Mouse (Mus musculus): ENCODE results near the gene Gtpbp3. TPM values are rescaled to one million over a fixed set of nuclear protein-coding genes. Genes with fewer than 3 reads are reported as not detected.
A peak's percentile ranks its signal among the peaks of the same experiment; 100 is the strongest.

Gene Gtpbp3
- polyA plus RNA-seq, 1 experiment from 2014 or later = 18.3 TPM

DNA sequence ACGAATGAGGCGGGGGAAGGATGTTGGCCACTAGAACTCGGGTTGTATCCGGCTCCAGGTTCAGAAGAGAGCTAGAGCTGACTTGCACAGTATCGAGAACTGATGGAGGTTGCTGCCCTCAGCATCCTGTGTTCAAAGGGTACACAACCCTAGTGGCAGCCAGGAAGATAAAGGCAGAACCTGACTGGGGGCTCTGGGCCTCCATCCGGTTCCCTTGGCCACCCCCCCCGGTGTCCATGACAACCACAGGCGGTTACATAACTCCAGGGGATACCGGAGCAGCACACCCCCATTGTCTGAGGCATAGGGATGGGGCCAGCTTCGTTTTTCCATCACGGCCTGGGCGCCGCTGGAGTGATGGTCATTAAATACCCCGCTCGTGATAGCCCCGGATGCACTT lies 25.1 kb upstream of the Gtpbp3 start:
- whole genome bisulfite sequencing = 4% methylated on average over 16 of the region's 16 CpGs

DNA sequence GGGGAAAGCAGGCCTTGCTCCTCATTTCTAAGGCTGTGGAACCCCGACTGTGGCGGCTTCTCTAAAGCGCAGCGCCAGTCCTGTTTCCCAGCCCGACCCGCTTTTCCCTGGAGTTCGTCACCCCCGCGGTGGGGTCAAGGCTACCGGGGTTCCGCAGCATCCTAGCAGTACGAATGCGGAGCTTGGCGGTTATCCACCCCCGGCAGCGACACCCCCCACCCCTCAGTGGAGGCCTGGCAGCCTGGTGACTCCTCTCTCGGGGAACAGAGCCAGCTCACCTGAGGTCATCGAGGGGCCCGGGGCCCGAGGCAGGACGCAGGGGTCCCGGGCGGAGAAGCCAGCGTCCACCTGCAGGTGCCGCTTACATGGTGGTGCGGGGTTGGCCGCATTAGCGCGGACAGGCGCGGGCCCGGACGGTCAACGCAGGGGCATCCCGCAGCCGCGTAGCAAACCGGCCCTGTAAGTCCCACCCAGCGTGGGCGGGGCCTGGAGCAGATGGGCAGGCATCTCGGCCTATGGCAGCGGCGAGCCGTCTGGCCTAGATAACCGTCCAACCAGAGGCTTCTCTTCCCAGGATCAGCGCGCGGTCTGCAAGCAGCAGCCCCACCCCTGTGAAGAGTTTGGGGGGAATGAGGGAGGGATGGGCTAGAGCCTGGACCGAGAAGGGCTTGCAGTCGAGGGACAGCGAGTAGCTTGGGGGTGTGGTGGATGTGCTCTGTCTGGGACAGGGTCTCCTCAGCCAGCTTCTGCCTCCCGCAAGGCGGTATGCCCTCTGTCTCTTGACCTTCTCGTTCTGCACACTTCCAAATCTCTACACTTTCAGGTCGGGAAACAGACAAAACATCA lies 24.5 kb upstream of the Gtpbp3 start, which contains the start of gene Abhd8:
TSS of gene Abhd8 (minus strand) at position 468 of the 846 bp plus-strand sequence.
- Histone ChIP-seq H3K9ac (replicated peaks) (peak within 1 kb of the TSS; percentile 91), H3K27ac (replicated peaks) (peak within 1 kb of the TSS; percentile 74), H3K4me3 (peak within 1 kb of the TSS; percentile 84), H3K9me3 (no peaks in the 10 kb centered on the region), H3K4me1 (peaks cover 37% of the 10 kb centered on the region), H3K27me3 (no peaks in the 10 kb centered on the region), H3K4me2 (replicated peaks) (peak within 1 kb of the TSS; percentile 90), H3K36me3 (peaks cover 35% of the 10 kb centered on the region)
- ATAC-seq (ENCODE audit: low FRiP score, low read depth) = peak; percentile 83
- 1% methylated on average over 52 of the region's 55 CpGs for WGBS

More for the DNA sequence above, 25.1 kb upstream of the Gtpbp3 start:
- Histone ChIP-seq H3K27me3 (no peaks in the 10 kb centered on the region), H3K4me1 (peaks cover 40% of the 10 kb centered on the region), H3K27ac (replicated peaks) (peak overlapping the region; percentile 74), H3K4me3 (peak overlapping the region; percentile 84), H3K9me3 (no peaks in the 10 kb centered on the region), H3K36me3 (peaks cover 41% of the 10 kb centered on the region), H3K9ac (replicated peaks) (peak overlapping the region; percentile 91), H3K4me2 (replicated peaks) (peak overlapping the region; percentile 90)
- peak; percentile 0; the same call in 1 of the 2 replicates for ATAC-seq (ENCODE audit: low FRiP score, low read depth)

DNA sequence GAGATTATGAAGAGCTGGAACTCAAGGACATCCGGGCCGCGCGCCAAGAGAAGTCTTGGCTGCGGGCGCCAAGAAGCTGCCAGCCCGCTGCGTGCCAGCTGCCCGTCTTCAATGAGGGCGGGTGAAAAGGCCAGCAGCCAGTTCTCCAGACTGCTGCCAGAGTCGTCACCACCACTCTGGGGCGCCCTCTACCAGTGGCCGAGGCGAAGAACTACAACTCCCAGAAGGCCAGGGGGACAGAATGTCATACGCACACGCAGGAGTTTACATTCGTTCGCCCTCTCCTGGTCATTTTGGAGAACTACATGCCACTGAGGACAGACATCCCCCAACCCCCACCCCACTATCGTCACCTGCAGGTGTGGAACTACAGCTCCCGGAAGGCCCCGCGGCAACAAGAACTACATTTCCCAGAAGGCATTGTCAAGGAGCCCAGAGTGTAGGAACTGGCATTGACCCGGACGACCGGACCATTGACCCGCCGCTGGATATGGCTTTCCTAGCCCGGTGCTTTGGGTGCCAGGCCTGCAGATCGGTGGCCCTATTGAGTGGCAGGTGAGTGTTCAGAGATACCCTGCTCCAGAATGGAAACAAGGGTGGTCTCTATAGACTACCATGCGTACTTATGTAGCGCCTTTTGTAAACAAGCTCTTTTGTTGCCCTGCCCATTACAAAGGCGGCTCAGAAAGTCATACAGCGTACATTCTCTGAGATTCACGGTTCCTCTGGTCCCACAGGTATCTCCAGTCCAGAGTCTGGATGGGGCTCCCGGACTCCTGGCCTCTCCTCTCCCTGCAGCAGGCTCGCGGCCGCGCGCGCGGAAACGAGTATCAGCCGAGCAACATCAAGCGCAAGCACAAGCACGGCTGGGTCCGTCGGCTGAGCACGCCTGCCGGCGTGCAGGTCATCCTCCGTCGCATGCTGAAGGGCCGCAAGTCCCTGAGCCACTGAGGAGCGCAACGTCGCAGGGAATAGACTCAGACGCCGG lies 23.1 kb upstream of the Gtpbp3 start, which contains the start of gene Mrpl34:
TSS of gene Mrpl34 (plus strand) at position 447 of the 988 bp plus-strand sequence.
- H3K4me2 ChIP-seq (replicated peaks) = peak within 1 kb of the TSS; percentile 90
- H3K4me3 ChIP-seq = peak within 1 kb of the TSS; percentile 84
- H3K9ac ChIP-seq (replicated peaks) = peak within 1 kb of the TSS; percentile 91
- H3K9me3 ChIP-seq = no peaks in the 10 kb centered on the region
- H3K4me1 ChIP-seq = peaks cover 40% of the 10 kb centered on the region
- peaks cover 21% of the 10 kb centered on the region for H3K36me3 ChIP-seq
- ATAC-seq (ENCODE audit: low FRiP score, low read depth) = peak; percentile 73
- WGBS = under 1% methylated on average over 59 of the region's 59 CpGs
- no peaks in the 10 kb centered on the region for H3K27me3 ChIP-seq
- H3K27ac ChIP-seq (replicated peaks) = peak within 1 kb of the TSS; percentile 74

DNA sequence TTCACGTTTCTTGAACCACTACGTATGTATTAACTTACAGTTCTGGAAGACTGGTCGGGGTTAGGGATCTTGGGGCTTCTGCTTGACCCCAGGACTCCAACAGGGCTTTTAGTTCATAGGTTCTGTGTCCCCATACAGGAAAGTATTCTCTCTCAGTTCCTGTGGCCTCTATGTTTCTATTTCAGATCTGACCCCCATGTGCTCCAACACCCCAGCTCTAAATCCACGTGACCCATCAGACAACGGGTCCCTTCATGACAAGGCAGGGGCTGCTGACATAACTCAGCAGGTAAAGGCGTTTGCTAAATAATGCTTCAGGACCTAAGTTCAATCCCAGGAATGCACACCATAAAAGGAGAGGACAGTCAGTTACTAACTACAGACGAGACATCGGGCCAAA lies 22.2 kb upstream of the Gtpbp3 start:
- no peaks in the 10 kb centered on the region for H3K9me3 ChIP-seq
- no peak overlapping the region for H3K27ac ChIP-seq (replicated peaks)
- no peak for ATAC-seq (ENCODE audit: low FRiP score, low read depth)
- H3K9ac ChIP-seq (replicated peaks) = no peak overlapping the region
- H3K36me3 ChIP-seq = peaks cover 15% of the 10 kb centered on the region
- peaks cover 49% of the 10 kb centered on the region for H3K4me1 ChIP-seq
- H3K27me3 ChIP-seq = no peaks in the 10 kb centered on the region
- 84% methylated on average over 8 of the region's 8 CpGs for WGBS
- H3K4me3 ChIP-seq = peak overlapping the region; percentile 84
- peak overlapping the region; percentile 86 for H3K4me2 ChIP-seq (replicated peaks)

DNA sequence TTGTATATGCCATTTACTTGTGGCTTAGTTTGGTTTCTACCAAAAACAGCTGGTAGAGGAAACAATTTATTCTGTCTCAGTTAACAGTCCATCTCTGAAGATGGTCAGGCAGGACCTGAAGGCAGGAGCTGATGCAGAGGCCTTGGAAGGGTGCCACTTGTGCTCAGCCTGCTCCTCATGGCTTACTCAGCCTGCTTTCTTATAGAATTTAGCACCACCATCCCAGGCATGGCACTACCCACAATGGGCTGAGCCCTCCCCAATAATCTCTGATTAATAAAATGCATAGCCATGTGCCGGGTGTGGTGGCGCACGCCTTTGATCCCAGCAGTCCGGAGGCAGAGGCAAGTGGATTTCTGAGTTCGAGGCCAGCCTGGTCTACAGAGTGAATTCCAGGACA lies 21.7 kb upstream of the Gtpbp3 start:
- no peak overlapping the region for H3K4me3 ChIP-seq
- H3K27me3 ChIP-seq = no peaks in the 10 kb centered on the region
- no peak overlapping the region for H3K9ac ChIP-seq (replicated peaks)
- 96% methylated on average over 5 of the region's 5 CpGs for WGBS
- no peaks in the 10 kb centered on the region for H3K9me3 ChIP-seq
- peaks cover 46% of the 10 kb centered on the region for H3K4me1 ChIP-seq
- no peak overlapping the region for H3K27ac ChIP-seq (replicated peaks)
- peaks cover 11% of the 10 kb centered on the region for H3K36me3 ChIP-seq
- ATAC-seq (ENCODE audit: low FRiP score, low read depth) = no peak
- no peak overlapping the region for H3K4me2 ChIP-seq (replicated peaks)

DNA sequence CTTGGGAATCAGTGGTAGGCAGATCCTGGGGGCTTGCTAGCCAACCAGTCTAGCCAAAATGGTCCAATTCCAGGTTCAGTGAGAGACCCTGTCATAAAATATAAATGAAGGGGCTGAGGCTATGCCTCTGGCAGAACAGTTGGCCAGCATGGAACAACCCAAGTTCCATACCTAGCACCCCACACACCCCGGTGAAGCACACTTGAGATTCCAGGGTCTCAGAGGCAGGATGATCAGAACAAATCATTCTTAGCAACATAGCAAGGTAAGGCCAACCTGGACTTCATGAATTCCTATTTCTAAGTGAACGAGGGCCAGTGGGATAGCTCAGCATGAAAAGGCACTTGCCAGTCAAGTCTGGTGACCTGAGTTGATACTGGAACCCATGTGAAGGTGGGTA lies 20.7 kb upstream of the Gtpbp3 start:
- no peak overlapping the region for H3K4me2 ChIP-seq (replicated peaks)
- no peak for ATAC-seq (ENCODE audit: low FRiP score, low read depth)
- no peak overlapping the region for H3K9ac ChIP-seq (replicated peaks)
- peaks cover 36% of the 10 kb centered on the region for H3K4me1 ChIP-seq
- no peaks in the 10 kb centered on the region for H3K9me3 ChIP-seq
- no peak overlapping the region for H3K4me3 ChIP-seq
- H3K36me3 ChIP-seq = peaks cover 15% of the 10 kb centered on the region
- no peaks in the 10 kb centered on the region for H3K27me3 ChIP-seq
- H3K27ac ChIP-seq (replicated peaks) = no peak overlapping the region
- 96% methylated on average over 2 of the region's 2 CpGs for WGBS

DNA sequence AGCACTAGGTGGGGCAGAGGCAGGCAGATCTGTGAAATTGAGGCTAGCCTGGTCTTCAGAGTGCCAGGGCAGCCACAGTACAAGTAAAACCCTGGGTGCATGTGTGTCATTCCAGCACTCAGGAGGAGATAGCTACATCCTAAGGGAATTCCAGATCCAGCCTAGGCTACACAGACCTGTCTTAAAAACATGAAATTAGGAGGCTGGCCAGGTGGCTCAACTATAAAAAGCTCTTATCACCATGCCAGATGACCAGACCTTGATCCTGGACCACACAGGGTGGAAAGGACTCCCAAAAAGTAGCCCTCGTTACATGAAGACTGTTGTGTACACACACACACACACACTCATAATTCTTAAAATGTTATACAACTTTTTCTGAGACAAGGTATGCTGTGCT lies 19.9 kb upstream of the Gtpbp3 start:
- no peak for ATAC-seq (ENCODE audit: low FRiP score, low read depth)
- H3K4me3 ChIP-seq = no peak overlapping the region
- H3K4me2 ChIP-seq (replicated peaks) = no peak overlapping the region
- no peak overlapping the region for H3K9ac ChIP-seq (replicated peaks)
- H3K27me3 ChIP-seq = no peaks in the 10 kb centered on the region
- H3K36me3 ChIP-seq = peaks cover 23% of the 10 kb centered on the region
- 90% methylated on average over 1 of the region's 1 CpGs for WGBS
- no peak overlapping the region for H3K27ac ChIP-seq (replicated peaks)
- peaks cover 28% of the 10 kb centered on the region for H3K4me1 ChIP-seq
- H3K9me3 ChIP-seq = no peaks in the 10 kb centered on the region

DNA sequence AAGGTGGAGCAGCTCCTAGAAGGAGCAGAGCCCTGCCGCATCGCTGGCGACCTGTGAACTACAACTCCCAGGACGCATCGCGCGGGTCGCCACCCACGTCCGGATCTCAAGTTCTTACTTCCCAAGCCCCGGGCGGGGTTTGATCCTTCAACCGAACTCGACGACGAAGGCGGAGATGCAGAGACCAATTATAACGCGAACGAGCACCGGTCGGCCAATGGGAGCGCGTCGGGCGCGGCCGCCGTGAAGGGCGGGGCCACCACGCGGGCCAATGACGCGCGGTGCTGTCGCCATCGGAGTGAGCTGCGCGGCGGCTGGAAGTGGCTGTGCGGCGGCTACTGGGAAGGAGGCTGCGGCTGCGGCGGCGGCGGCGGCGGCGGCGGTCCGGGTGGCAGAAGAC lies 19.0 kb upstream of the Gtpbp3 start, which contains the start of gene Dda1:
TSS of gene Dda1 (plus strand) at position 284 of the 400 bp plus-strand sequence.
- peaks cover 32% of the 10 kb centered on the region for H3K36me3 ChIP-seq
- H3K4me3 ChIP-seq = peak within 1 kb of the TSS; percentile 84
- WGBS = under 1% methylated on average over 51 of the region's 52 CpGs
- H3K9ac ChIP-seq (replicated peaks) = peak within 1 kb of the TSS; percentile 76
- peaks cover 25% of the 10 kb centered on the region for H3K4me1 ChIP-seq
- peak within 1 kb of the TSS; percentile 77 for H3K27ac ChIP-seq (replicated peaks)
- ATAC-seq (ENCODE audit: low FRiP score, low read depth) = peak; percentile 87
- H3K9me3 ChIP-seq = no peaks in the 10 kb centered on the region
- H3K4me2 ChIP-seq (replicated peaks) = peak within 1 kb of the TSS; percentile 92
- H3K27me3 ChIP-seq = no peaks in the 10 kb centered on the region

DNA sequence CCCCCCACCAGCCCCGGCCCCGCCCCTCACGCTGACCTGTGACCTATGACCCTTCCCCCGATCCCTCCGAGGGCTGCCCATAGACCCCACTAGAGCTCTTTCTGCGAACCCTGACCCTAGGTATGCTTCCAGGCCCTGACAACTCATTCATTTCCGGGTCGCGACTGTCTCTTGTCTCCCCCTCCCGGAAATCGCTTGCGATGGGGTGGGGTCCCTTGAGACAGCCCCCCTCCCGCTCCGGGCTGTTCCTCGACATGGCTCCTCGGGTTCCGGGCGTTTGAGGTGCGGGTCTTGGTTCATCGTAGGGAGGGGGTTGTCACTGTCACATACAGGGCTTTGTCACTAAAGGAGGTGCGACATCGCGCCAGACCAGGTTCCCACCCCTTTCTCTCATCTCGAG lies 18.5 kb upstream of the Gtpbp3 start:
- Histone ChIP-seq H3K9ac (replicated peaks) (peak overlapping the region; percentile 76), H3K9me3 (no peaks in the 10 kb centered on the region), H3K36me3 (peaks cover 37% of the 10 kb centered on the region), H3K4me2 (replicated peaks) (peak overlapping the region; percentile 92), H3K27me3 (no peaks in the 10 kb centered on the region), H3K4me1 (peaks cover 20% of the 10 kb centered on the region), H3K4me3 (peak overlapping the region; percentile 84), H3K27ac (replicated peaks) (peak overlapping the region; percentile 77)
- WGBS = under 1% methylated on average over 22 of the region's 24 CpGs
- ATAC-seq (ENCODE audit: low FRiP score, low read depth) = peak; percentile 23

DNA sequence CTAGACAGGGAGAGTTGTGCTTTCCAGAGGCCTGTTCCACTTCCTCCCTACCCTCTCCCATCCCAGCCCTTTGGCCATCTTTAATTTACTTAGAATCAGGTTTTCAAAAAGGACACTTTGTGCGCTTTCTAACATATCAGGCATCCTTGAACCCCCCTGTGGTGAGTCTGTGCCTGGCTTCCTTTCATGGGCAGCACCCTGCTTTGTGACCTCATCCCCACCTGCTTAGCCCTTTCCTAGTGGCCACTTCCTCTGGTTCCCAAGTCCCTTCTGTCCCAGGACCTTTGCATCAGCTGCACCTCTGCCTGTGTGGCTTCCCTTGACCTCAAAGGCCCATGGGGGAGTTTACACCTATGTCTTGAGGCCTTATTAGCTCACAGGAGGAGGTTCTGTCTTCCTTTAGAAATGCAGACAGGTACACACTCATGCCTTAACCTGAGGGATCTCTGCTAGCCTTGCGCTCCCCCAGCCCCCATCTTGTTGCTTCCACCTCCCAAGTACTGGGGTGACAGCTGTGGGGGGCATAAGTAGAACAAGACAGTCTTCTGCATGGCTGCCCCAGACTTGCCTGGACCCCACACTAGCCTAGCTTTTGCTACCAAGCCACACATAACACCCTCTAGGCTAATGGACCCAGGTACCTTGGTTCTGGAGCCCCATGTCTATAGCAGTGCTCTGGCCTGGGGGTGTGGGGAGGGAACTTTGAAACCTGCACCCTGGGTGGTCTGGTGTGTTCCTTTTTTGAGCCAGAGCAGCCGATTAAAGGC lies 17.6 kb upstream of the Gtpbp3 start:
- Histone ChIP-seq H3K27ac (replicated peaks) (0 out of 2 replicates have a peak overlapping the region, but pooled peaks have one; percentile 77), H3K4me3 (peak overlapping the region; percentile 84), H3K36me3 (peaks cover 46% of the 10 kb centered on the region), H3K9me3 (no peaks in the 10 kb centered on the region), H3K27me3 (no peaks in the 10 kb centered on the region), H3K9ac (replicated peaks) (peak overlapping the region; percentile 76; the same call in 1 of the 2 replicates), H3K4me2 (replicated peaks) (peak overlapping the region; percentile 92), H3K4me1 (peaks cover 18% of the 10 kb centered on the region)
- 89% methylated on average over 3 of the region's 3 CpGs for WGBS
- no peak for ATAC-seq (ENCODE audit: low FRiP score, low read depth)

DNA sequence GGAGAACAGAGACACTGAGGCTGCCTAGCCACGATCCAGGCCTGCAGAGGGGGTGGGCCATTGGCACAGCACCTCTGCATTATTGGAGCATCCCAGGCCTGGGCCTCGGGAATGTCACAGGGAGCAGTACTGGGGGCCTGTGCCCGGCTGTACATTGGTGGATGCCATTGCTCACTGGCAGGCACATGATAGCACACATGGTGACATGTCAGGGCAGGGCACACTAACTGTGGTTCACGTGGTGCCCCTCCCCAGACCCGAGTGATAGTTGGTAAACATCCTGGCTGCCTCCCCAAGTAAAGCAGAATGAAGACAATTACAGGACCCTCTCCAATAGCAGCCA lies 17.0 kb upstream of the Gtpbp3 start:
- H3K4me2 ChIP-seq (replicated peaks) = peak overlapping the region; percentile 92; the same call in 1 of the 2 replicates
- H3K4me1 ChIP-seq = peaks cover 17% of the 10 kb centered on the region
- no peak overlapping the region for H3K27ac ChIP-seq (replicated peaks)
- H3K4me3 ChIP-seq = no peak overlapping the region
- no peak for ATAC-seq (ENCODE audit: low FRiP score, low read depth)
- WGBS = 87% methylated on average over 5 of the region's 5 CpGs
- no peaks in the 10 kb centered on the region for H3K27me3 ChIP-seq
- no peak overlapping the region for H3K9ac ChIP-seq (replicated peaks)
- H3K9me3 ChIP-seq = no peaks in the 10 kb centered on the region
- peaks cover 46% of the 10 kb centered on the region for H3K36me3 ChIP-seq
